Mouse (Mus musculus) heart, adult 2 months (tissue): ENCODE data around the gene Slc4a10. TPM values are rescaled to one million over a fixed set of nuclear protein-coding genes. Genes with fewer than 3 reads are reported as not detected.

Experiments used
- DNase-seq, 2 experiments: peaks; one replicate each; pipeline ENCODE4 v3.0.0; 2021
- H3K27ac ChIP-seq: fragments of 200-600 bp; 2 replicates; pipeline ENCODE4 v1.8.1; 2022
- H3K27me3 ChIP-seq: fragments of 200-500 bp; 2 replicates; pipeline ENCODE4 v1.6.1; 2012; ENCODE audit warnings: mild to moderate bottlenecking, low read length, inconsistent platforms, mixed read lengths; ENCODE audit not compliant: control insufficient read depth, insufficient read depth
- H3K36me3 ChIP-seq: fragments of 200-500 bp; 2 replicates; pipeline ENCODE4 v1.6.1; 2012; ENCODE audit warnings: low read length, inconsistent platforms; ENCODE audit not compliant: control insufficient read depth, insufficient read depth
- H3K4me1 ChIP-seq: fragments of 200-500 bp; 2 replicates; pipeline ENCODE4 v1.6.1; 2011; ENCODE audit warnings: low read length; ENCODE audit not compliant: control insufficient read depth, insufficient read depth
- H3K4me3 ChIP-seq: fragments of 200-600 bp; 2 replicates; pipeline ENCODE4 v1.8.1; 2022
- H3K79me2 ChIP-seq: fragments of 200-500 bp; replicated peaks from 2 replicates; pipeline ENCODE4 v1.6.1; 2012; ENCODE audit warnings: mild to moderate bottlenecking, inconsistent platforms, low read length, moderate library complexity, mixed read lengths; ENCODE audit not compliant: control insufficient read depth, insufficient read depth
- H3K9ac ChIP-seq: fragments of 200-500 bp; 2 replicates; pipeline ENCODE4 v1.6.1; 2012; ENCODE audit warnings: low read depth, mild to moderate bottlenecking, control low read depth, inconsistent platforms, low read length, mixed read lengths
- CTCF ChIP-seq: fragments of 200-600 bp; IDR thresholded peaks from 2 replicates; pipeline ENCODE4 v1.8.1; 2022; ENCODE audit warnings: antibody characterized with exemption, mild to moderate bottlenecking, moderate library complexity
- EP300 ChIP-seq: fragments of 200-500 bp; IDR thresholded peaks from 2 replicates; pipeline ENCODE4 v1.6.1; 2011; ENCODE audit warnings: low read depth, low read length, control low read depth; ENCODE audit not compliant: insufficient read depth
- POLR2A ChIP-seq: fragments of 200-500 bp; IDR thresholded peaks from 2 replicates; pipeline ENCODE4 v1.6.1; 2011; ENCODE audit warnings: mild to moderate bottlenecking, low read depth, low read length, control low read depth; ENCODE audit not compliant: insufficient read depth
- WGBS: fragments of 180-500 bp; shearing (Covaris S2); methylation state at CpG from one replicate; pipeline ENCODE4 v1.1.7; 2018; 5-methylcytosine and 5-hydroxymethylcytosine counted together
- intact Hi-C: fragments of 180-260 bp; cut with DNase I; formaldehyde crosslinking; loops from one replicate; pipeline ENCODE4 v1.15.1; 2025
- polyA plus RNA-seq: library from polyadenylated mRNA; depleted of rRNA; stranded (reverse); fragments of >200 nt; gene quantifications from 2 replicates; pipeline ENCODE4 v1.2.3, GENCODE M21; 2012
- total RNA-seq, 2 experiments: library from RNA; stranded (reverse); gene quantifications; 2 replicates each; pipeline ENCODE4 v1.2.3; 2021

Slc4a10 gene
- total and polyA plus RNA-seq, 3 experiments = 0.04 TPM; not detected in 2

DNA sequence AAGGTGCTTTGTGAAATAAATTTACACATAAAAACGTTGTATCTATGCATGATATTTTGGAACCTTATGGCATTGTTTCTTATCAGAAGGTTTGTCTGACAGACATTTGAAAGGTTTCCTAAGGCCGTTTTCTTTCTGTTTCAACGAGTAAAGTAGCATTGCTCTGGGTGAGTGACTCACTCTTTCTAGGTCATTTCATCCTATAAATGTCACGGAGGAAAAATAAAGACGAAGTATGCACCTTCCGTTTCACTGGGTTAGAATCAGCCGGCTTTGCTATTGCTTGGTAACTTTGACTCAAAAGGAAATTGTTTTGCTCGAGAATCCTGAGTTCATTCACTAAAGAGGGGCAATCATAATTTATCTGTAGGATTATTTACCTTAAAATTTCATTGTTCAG, 88.6 kb downstream of the Slc4a10 start:
- TF ChIP-seq POLR2A (no peak), EP300 (no peak), CTCF (no peak)
- Histone ChIP-seq H3K27me3 (no peaks in the 10 kb centered on the region), H3K79me2 (no peaks in the 10 kb centered on the region), H3K27ac (no peak overlapping the region), H3K4me3 (no peak overlapping the region), H3K36me3 (no peaks in the 10 kb centered on the region), H3K9ac (no peak overlapping the region), H3K4me1 (no peaks in the 10 kb centered on the region)
- no peak for DNase-seq
- intact Hi-C loops = no loop called here
- 37% methylated on average over 8 of the region's 8 CpGs for WGBS

DNA sequence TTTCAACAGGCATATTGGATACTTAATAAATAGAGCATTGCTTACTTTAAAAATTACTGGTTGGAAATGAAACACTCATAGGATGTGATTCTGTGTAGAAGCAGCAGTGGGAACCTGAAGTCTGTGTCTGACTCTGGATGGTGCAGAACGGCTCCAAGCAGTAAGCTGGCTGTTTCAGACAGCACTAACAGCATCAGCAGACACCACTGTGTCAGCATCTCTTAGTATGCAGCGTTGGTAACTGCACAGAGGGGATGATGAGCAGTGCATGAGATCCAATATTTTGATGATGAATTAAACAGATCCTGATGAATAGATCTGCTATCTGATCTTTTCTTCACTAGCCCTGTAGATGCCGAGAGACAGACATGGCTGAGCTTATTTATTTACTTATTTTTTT, 101.4 kb downstream of the Slc4a10 start:
- no peak overlapping the region for H3K9ac ChIP-seq
- TF ChIP-seq EP300 (no peak), POLR2A (no peak), CTCF (no peak)
- intact Hi-C loops = no loop called here
- no peak overlapping the region for H3K27ac ChIP-seq
- H3K79me2 ChIP-seq = no peaks in the 10 kb centered on the region
- no peaks in the 10 kb centered on the region for H3K4me1 ChIP-seq
- WGBS = 39% methylated on average over 3 of the region's 3 CpGs
- no peaks in the 10 kb centered on the region for H3K27me3 ChIP-seq
- no peak overlapping the region for H3K4me3 ChIP-seq
- no peaks in the 10 kb centered on the region for H3K36me3 ChIP-seq
- no peak for DNase-seq

DNA sequence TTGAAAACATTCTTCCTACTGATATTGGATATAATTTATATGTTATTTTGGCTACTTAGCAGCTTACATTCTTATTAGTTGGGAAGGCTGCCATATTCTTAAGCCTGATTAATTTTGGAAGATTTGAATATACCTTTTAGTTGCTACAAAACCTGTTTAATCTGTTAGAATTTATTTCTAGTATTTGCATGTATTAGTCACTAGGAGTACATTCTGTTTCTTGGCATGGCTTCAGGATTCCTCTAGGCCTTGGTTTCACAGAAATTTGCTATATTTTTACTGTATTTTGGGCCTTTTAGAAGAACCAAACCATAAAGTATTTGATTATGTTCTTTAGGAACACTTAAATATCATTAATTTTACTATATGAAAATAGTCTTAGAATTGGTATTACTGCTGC, 103.2 kb downstream of the Slc4a10 start:
- TF ChIP-seq POLR2A (no peak), CTCF (no peak), EP300 (no peak)
- Histone ChIP-seq H3K4me3 (no peak overlapping the region), H3K4me1 (no peaks in the 10 kb centered on the region), H3K27ac (no peak overlapping the region), H3K79me2 (no peaks in the 10 kb centered on the region), H3K36me3 (no peaks in the 10 kb centered on the region), H3K9ac (no peak overlapping the region), H3K27me3 (no peaks in the 10 kb centered on the region)
- intact Hi-C loops = no loop called here
- DNase-seq = no peak

DNA sequence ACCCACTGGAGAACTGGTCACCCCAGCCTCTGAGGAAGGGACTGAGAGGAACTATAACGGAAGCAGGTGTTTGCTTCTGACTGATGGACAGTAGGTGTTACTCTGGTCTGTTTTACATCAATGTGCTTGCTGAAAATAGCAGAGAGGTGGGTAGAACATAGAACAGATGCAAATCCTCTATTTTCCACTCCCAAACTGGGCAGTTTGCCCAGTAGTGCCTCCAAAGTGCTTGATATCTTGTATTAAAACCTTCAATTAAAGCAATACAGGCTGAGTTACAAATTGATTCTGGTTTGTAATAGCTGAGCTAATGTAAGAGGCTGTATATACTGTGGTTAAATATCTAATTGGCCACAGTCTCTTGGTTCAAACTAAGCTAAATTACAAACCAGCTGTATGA, 104.6 kb downstream of the Slc4a10 start:
- no peak for TF ChIP-seq EP300
- TF ChIP-seq POLR2A = no peak
- TF ChIP-seq CTCF = no peak
- DNase-seq = no peak
- Histone ChIP-seq H3K4me1 (no peaks in the 10 kb centered on the region), H3K27me3 (no peaks in the 10 kb centered on the region), H3K79me2 (no peaks in the 10 kb centered on the region), H3K27ac (no peak overlapping the region), H3K4me3 (no peak overlapping the region), H3K36me3 (no peaks in the 10 kb centered on the region), H3K9ac (no peak overlapping the region)
- 40% methylated on average over 1 of the region's 1 CpGs for WGBS
- intact Hi-C loops = no loop called here

DNA sequence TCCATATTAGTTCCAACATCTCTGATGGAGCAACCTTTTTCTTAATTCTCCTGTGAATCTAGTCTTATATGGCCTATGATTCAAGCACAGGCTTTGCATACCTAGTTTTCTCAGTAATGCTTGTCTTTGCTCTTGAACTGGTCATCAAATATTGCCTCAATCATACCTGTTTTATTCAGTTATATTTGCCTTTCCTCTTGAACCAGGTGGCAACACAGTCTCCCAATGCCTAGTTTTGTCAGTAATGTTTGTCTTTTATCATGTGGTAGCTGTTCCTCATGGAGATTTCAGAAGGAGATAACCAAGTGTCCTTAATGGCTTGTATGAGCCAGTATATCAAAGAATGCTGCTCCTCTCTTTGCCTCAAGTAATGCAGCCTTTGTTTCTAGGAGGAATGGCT, 163.8 kb downstream of the Slc4a10 start:
- no peak overlapping the region for H3K27ac ChIP-seq
- H3K27me3 ChIP-seq = no peaks in the 10 kb centered on the region
- no peaks in the 10 kb centered on the region for H3K36me3 ChIP-seq
- H3K4me1 ChIP-seq = no peaks in the 10 kb centered on the region
- H3K4me3 ChIP-seq = no peak overlapping the region
- no peak for TF ChIP-seq EP300
- no peak for TF ChIP-seq CTCF
- H3K79me2 ChIP-seq = no peaks in the 10 kb centered on the region
- no peak for DNase-seq
- H3K9ac ChIP-seq = no peak overlapping the region
- intact Hi-C loops = no loop called here

DNA sequence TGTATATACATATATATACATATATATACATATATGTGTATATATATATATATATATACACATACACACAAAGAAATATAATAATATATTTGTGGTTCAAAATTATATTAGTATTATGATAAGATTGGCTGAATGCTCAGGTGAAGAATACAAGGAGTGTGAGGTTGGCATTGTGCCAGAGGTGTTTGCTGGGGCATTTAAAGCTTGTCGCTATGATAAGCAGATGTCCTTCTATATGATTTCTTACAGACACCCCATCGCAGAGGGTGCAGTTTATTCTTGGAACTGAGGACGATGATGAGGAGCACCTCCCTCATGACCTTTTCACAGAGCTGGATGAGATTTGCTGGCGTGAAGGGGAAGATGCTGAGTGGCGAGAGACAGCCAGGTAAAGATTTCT, 164.8 kb downstream of the Slc4a10 start:
- 62% methylated on average over 5 of the region's 5 CpGs for WGBS
- Histone ChIP-seq H3K27ac (no peak overlapping the region), H3K36me3 (no peaks in the 10 kb centered on the region), H3K79me2 (no peaks in the 10 kb centered on the region), H3K4me3 (no peak overlapping the region), H3K27me3 (no peaks in the 10 kb centered on the region), H3K9ac (no peak overlapping the region), H3K4me1 (no peaks in the 10 kb centered on the region)
- DNase-seq = no peak
- TF ChIP-seq POLR2A = no peak
- TF ChIP-seq CTCF = no peak
- no peak for TF ChIP-seq EP300
- intact Hi-C loops = no loop called here

DNA sequence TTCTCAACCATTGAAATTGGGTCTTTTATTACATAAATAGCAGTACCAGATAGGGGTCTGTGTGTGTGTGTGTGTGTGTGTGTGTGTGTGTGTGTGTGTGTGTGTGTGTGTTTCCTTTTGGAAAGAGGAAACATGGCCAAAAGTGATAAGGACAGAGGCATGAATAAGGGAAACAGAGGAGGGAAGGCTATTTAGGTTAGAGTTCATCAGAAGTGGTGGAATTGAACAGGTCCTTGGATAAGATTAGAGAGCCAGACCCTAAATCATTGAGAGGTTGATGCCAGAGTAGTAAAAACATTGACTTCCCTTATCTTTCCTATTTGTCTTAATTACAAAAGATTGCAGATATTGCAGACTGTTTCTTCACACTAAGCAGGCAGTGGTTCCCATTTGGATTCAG, 181.3 kb downstream of the Slc4a10 start:
- Histone ChIP-seq H3K36me3 (no peaks in the 10 kb centered on the region), H3K4me3 (no peak overlapping the region), H3K27me3 (no peaks in the 10 kb centered on the region), H3K4me1 (no peaks in the 10 kb centered on the region), H3K27ac (no peak overlapping the region), H3K9ac (no peak overlapping the region), H3K79me2 (no peaks in the 10 kb centered on the region)
- TF ChIP-seq EP300 = no peak
- TF ChIP-seq POLR2A = no peak
- no peak for TF ChIP-seq CTCF
- DNase-seq = no peak
- intact Hi-C loops = no loop called here
